Mouse (Mus musculus): ENCODE measurements around the gene Olfr374. TPM values are rescaled to one million over a fixed set of nuclear protein-coding genes. Genes with fewer than 3 reads are reported as not detected.
"Not testable (repeated sequence)": the region's sequence is repeated elsewhere in the genome, so short reads cannot be mapped to it uniquely, and the experiment has no call there.

Gene Olfr374
- polyA plus RNA-seq, 1 experiment from 2014 or later: not detected

DNA sequence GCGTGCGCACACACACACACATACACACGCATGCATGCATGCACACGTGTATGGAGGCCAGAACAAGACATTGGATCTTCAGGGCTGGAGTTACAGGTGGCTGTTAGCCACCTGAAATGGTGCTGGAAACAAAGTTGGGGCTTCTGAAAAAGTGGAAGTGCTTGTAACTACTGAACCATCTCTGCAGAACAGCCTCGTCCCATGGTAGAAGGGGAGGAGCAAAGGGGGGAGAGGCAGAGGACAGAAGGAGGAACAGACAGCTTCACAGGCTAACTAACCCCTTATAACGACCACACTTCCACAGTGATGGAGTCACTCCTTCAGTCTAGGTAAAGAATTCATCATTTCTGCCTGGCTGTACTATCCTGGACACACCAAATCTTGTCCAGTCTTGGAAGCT is 4.0 kb downstream of the Olfr374 start:
- Histone ChIP-seq H3K27ac (ENCODE audit: low read depth, low read length) (no peak overlapping the region), H3K27me3 (ENCODE audit: control insufficient read depth, insufficient read depth, low read length) (no peaks in the 10 kb centered on the region), H3K4me3 (ENCODE audit: low read depth, low read length) (no peak overlapping the region), H3K9me3 (ENCODE audit: control insufficient read depth, low read length) (no peaks in the 10 kb centered on the region), H3K36me3 (ENCODE audit: control insufficient read depth, insufficient read depth, low read length) (no peaks in the 10 kb centered on the region), H3K4me1 (ENCODE audit: control insufficient read depth, insufficient read depth, low read length) (no peaks in the 10 kb centered on the region), H3K9ac (ENCODE audit: low read length) (no peak overlapping the region), H3K4me2 (no peak overlapping the region)
- ATAC-seq (ENCODE audit: low FRiP score) (no peak), DNase-seq (ENCODE audit: low spot score, missing footprints) (no peak)
- 77% methylated on average over 6 of the region's 6 CpGs for WGBS

DNA sequence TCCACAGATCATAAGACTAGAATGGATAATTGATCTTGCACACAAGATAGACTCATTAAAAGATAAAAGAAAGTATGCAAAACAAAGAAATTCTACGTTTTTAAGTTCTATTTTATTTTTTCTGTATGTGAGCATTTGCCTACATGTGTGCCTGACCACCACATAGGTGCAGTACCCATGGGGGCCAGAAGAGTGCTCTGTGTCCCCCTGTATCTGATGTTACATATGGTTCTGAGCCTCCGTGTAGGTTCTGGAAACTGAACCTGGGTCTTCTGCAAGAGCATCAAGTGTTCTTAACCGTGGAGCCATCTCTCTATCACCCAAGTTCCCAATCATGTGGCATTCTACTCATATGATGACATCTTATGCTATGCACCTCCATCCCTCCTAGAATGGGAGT is 5.6 kb downstream of the Olfr374 start:
- WGBS: 77% methylated on average over 3 of the region's 3 CpGs
- DNase-seq (ENCODE audit: low spot score, missing footprints): no peak
- ATAC-seq (ENCODE audit: low FRiP score): no peak
- Histone ChIP-seq H3K9ac (ENCODE audit: low read length) (no peak overlapping the region), H3K4me1 (ENCODE audit: control insufficient read depth, insufficient read depth, low read length) (no peaks in the 10 kb centered on the region), H3K27ac (ENCODE audit: low read depth, low read length) (no peak overlapping the region), H3K9me3 (ENCODE audit: control insufficient read depth, low read length) (no peaks in the 10 kb centered on the region), H3K4me3 (ENCODE audit: low read depth, low read length) (no peak overlapping the region), H3K27me3 (ENCODE audit: control insufficient read depth, insufficient read depth, low read length) (no peaks in the 10 kb centered on the region), H3K4me2 (no peak overlapping the region), H3K36me3 (ENCODE audit: control insufficient read depth, insufficient read depth, low read length) (no peaks in the 10 kb centered on the region)

DNA sequence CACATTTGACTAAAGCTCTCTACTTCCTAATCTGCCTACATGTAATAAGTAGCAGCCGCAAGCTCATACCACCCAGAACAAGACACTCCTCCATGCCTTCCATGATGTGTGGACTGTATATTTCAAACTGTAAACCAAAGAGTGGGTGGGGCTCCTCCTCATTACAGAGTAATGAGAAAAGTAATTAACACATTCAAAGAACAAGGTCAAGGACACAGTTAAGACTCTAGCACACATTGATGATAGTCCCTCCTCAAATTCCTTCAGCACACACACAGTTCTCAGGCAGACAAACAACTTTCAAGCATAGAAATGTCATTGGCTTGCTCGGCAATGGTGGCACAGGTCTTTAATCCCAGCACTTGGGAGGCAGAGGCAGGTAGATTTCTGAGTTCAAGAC is 8.4 kb downstream of the Olfr374 start:
- no peaks in the 10 kb centered on the region for H3K36me3 ChIP-seq (ENCODE audit: control insufficient read depth, insufficient read depth, low read length)
- H3K4me1 ChIP-seq (ENCODE audit: control insufficient read depth, insufficient read depth, low read length): no peaks in the 10 kb centered on the region
- ATAC-seq (ENCODE audit: low FRiP score) (no peak), DNase-seq (ENCODE audit: low spot score, missing footprints) (no peak)
- H3K4me3 ChIP-seq (ENCODE audit: low read depth, low read length): no peak overlapping the region
- H3K27me3 ChIP-seq (ENCODE audit: control insufficient read depth, insufficient read depth, low read length): no peaks in the 10 kb centered on the region
- H3K4me2 ChIP-seq: no peak overlapping the region
- H3K9ac ChIP-seq (ENCODE audit: low read length): no peak overlapping the region
- no peak overlapping the region for H3K27ac ChIP-seq (ENCODE audit: low read depth, low read length)
- H3K9me3 ChIP-seq (ENCODE audit: control insufficient read depth, low read length): no peaks in the 10 kb centered on the region
- WGBS: 87% methylated on average over 2 of the region's 2 CpGs

DNA sequence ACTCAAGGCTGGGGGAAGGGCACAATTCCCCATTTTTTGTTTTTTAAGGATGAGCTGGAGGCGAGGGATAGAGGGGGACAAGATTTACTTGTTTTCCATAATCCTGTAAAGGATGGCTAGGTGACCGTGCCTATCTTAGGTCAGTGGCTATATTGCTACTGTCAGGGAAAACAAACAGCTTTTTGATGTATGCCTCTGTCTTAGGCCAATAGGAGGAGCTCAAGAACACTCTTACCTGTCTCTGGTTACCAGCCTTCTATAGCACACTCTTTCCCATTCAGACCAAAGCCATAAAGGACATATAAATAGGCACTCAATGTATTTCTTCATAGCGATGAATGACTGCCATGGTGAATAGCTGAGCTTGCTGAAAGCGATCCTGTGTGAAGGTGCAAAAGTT is 11.8 kb downstream of the Olfr374 start:
- DNase-seq (ENCODE audit: low spot score, missing footprints): no peak
- Histone ChIP-seq H3K27me3 (ENCODE audit: control insufficient read depth, insufficient read depth, low read length) (no peaks in the 10 kb centered on the region), H3K9me3 (ENCODE audit: control insufficient read depth, low read length) (no peaks in the 10 kb centered on the region), H3K36me3 (ENCODE audit: control insufficient read depth, insufficient read depth, low read length) (no peaks in the 10 kb centered on the region), H3K4me1 (ENCODE audit: control insufficient read depth, insufficient read depth, low read length) (no peaks in the 10 kb centered on the region), H3K9ac (ENCODE audit: low read length) (no peak overlapping the region), H3K27ac (ENCODE audit: low read depth, low read length) (no peak overlapping the region), H3K4me2 (no peak overlapping the region), H3K4me3 (ENCODE audit: low read depth, low read length) (no peak overlapping the region)
- whole genome bisulfite sequencing: 49% methylated on average over 4 of the region's 4 CpGs
- no peak for ATAC-seq (ENCODE audit: low FRiP score)

DNA sequence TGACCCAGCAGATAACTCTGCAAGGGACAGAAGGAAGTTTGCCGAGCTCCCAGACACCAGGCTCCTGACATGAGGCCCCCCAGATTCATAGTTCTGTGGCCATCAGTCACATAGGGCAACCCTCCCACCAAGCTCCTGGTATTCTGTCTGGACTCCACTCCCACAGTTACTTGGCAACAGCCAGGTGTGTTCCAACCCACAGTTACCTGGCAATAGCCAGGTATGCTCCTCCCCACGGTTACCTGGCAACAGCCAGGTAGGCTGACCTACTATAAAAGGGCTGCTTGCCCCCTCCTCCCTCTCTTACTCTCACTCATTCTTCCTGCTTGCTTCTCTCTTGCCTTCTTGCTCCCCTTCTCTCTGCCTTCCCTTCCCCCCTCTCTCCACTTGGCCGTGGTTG is 14.6 kb downstream of the Olfr374 start:
- H3K27ac ChIP-seq (ENCODE audit: low read depth, low read length); H3K36me3 ChIP-seq (ENCODE audit: control insufficient read depth, insufficient read depth, low read length); DNase-seq (ENCODE audit: low spot score, missing footprints); H3K27me3 ChIP-seq (ENCODE audit: control insufficient read depth, insufficient read depth, low read length); ATAC-seq (ENCODE audit: low FRiP score); H3K9me3 ChIP-seq (ENCODE audit: control insufficient read depth, low read length); H3K4me3 ChIP-seq (ENCODE audit: low read depth, low read length); H3K9ac ChIP-seq (ENCODE audit: low read length); H3K4me2 ChIP-seq; H3K4me1 ChIP-seq (ENCODE audit: control insufficient read depth, insufficient read depth, low read length): not testable (repeated sequence)
- 49% methylated on average over 3 of the region's 3 CpGs for WGBS

DNA sequence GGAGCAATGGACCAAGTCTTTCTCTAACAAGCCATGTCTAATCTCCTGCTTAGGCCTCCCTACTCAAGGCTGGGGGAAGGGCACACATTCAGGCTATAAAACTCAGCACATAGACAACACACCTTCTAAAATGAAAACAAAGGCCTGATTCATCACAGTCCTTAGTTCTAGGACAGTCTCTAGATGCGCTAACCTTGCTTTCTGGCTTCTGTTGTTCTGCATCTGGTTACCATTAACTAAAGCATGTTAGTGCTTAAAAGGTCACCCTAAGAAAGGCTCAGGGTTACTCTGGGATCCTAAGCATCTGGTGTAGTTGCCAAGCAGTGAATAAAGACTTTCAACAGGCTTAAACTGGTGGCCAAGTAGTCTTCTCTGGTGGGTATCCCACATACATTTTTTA is 15.2 kb downstream of the Olfr374 start:
- no peak for DNase-seq (ENCODE audit: low spot score, missing footprints)
- no peak overlapping the region for H3K4me3 ChIP-seq (ENCODE audit: low read depth, low read length)
- no peaks in the 10 kb centered on the region for H3K27me3 ChIP-seq (ENCODE audit: control insufficient read depth, insufficient read depth, low read length)
- H3K36me3 ChIP-seq (ENCODE audit: control insufficient read depth, insufficient read depth, low read length): no peaks in the 10 kb centered on the region
- no peak for ATAC-seq (ENCODE audit: low FRiP score)
- WGBS: 46% methylated on average over 1 of the region's 1 CpGs
- H3K9ac ChIP-seq (ENCODE audit: low read length): no peak overlapping the region
- no peaks in the 10 kb centered on the region for H3K9me3 ChIP-seq (ENCODE audit: control insufficient read depth, low read length)
- H3K4me2 ChIP-seq: no peak overlapping the region
- H3K4me1 ChIP-seq (ENCODE audit: control insufficient read depth, insufficient read depth, low read length): no peaks in the 10 kb centered on the region
- H3K27ac ChIP-seq (ENCODE audit: low read depth, low read length): no peak overlapping the region

DNA sequence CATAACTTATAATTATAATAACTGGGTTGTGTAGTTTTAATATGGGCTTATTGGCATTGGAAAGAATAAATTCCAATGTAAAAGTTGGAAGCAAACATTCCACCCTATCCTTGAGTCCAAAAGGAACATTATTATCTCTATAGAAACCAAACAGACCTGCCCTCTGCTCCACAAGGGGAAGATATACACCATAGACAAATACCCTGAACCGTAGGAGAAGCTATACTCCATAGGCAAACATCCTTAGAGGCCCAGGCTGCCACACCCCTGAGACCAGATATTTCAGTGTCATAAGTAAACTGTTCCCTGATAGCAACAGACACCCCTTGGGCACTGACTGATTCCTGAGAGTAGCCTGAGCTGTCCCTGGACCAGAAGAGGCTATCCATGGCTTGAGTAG is 21.0 kb downstream of the Olfr374 start:
- H3K9me3 ChIP-seq (ENCODE audit: control insufficient read depth, low read length): no peaks in the 10 kb centered on the region
- DNase-seq (ENCODE audit: low spot score, missing footprints) (no peak), ATAC-seq (ENCODE audit: low FRiP score) (no peak)
- no peaks in the 10 kb centered on the region for H3K27me3 ChIP-seq (ENCODE audit: control insufficient read depth, insufficient read depth, low read length)
- H3K4me3 ChIP-seq (ENCODE audit: low read depth, low read length): no peak overlapping the region
- H3K9ac ChIP-seq (ENCODE audit: low read length): no peak overlapping the region
- H3K27ac ChIP-seq (ENCODE audit: low read depth, low read length): no peak overlapping the region
- H3K36me3 ChIP-seq (ENCODE audit: control insufficient read depth, insufficient read depth, low read length): no peaks in the 10 kb centered on the region
- H3K4me1 ChIP-seq (ENCODE audit: control insufficient read depth, insufficient read depth, low read length): no peaks in the 10 kb centered on the region
- H3K4me2 ChIP-seq: no peak overlapping the region
- 81% methylated on average over 1 of the region's 1 CpGs for WGBS

DNA sequence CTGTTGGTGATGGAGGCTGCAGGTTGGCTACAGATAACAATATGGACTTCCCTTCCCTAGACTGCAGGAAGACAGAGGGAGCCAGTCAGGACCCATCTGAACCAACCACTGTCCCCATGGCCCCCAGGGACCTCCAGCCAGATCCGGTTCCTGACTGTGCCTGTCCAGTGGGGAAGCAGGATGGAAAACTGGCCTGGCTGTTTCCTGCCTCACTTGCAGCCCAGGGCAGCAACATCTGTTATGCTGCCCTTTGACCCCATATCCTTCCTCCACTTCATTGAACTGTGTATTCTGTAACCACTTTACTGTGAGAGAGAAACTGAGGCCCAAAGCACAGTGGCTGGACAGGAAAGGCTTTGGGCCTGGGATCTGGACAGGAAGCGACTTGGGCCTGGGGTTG is 24.4 kb downstream of the Olfr374 start:
- Histone ChIP-seq H3K27ac (ENCODE audit: low read depth, low read length) (no peak overlapping the region), H3K4me3 (ENCODE audit: low read depth, low read length) (no peak overlapping the region), H3K27me3 (ENCODE audit: control insufficient read depth, insufficient read depth, low read length) (no peaks in the 10 kb centered on the region), H3K9ac (ENCODE audit: low read length) (no peak overlapping the region), H3K36me3 (ENCODE audit: control insufficient read depth, insufficient read depth, low read length) (no peaks in the 10 kb centered on the region), H3K4me2 (no peak overlapping the region), H3K4me1 (ENCODE audit: control insufficient read depth, insufficient read depth, low read length) (no peaks in the 10 kb centered on the region), H3K9me3 (ENCODE audit: control insufficient read depth, low read length) (no peaks in the 10 kb centered on the region)
- no peak for DNase-seq (ENCODE audit: low spot score, missing footprints)
- WGBS: 71% methylated on average over 2 of the region's 2 CpGs
- ATAC-seq (ENCODE audit: low FRiP score): no peak

DNA sequence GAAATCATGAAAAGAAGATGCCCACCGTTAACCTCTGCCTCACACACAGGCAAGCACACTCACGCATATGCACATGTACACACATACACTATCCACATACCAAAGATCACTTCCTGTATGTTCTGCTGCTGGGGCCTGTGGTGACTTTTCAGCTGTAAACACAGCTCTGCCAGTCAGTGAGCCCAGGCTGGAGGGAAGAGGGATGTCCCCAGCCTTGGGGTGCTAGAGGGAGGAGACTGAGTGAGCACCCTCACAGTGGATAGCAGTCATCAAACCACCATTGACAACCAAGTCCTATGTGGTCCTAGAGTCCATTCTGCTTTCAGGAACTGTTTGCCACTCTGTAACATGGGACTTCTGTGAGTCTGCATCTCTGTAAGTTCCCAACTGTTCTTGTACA is 25.1 kb downstream of the Olfr374 start:
- ATAC-seq (ENCODE audit: low FRiP score): no peak
- 90% methylated on average over 2 of the region's 2 CpGs for WGBS
- Histone ChIP-seq H3K4me2 (no peak overlapping the region), H3K36me3 (ENCODE audit: control insufficient read depth, insufficient read depth, low read length) (no peaks in the 10 kb centered on the region), H3K27ac (ENCODE audit: low read depth, low read length) (no peak overlapping the region), H3K4me3 (ENCODE audit: low read depth, low read length) (no peak overlapping the region), H3K9me3 (ENCODE audit: control insufficient read depth, low read length) (no peaks in the 10 kb centered on the region), H3K4me1 (ENCODE audit: control insufficient read depth, insufficient read depth, low read length) (peaks cover under 1% of the 10 kb centered on the region; the same call in 1 of the 2 replicates), H3K27me3 (ENCODE audit: control insufficient read depth, insufficient read depth, low read length) (no peaks in the 10 kb centered on the region), H3K9ac (ENCODE audit: low read length) (no peak overlapping the region)
- DNase-seq (ENCODE audit: low spot score, missing footprints): no peak

DNA sequence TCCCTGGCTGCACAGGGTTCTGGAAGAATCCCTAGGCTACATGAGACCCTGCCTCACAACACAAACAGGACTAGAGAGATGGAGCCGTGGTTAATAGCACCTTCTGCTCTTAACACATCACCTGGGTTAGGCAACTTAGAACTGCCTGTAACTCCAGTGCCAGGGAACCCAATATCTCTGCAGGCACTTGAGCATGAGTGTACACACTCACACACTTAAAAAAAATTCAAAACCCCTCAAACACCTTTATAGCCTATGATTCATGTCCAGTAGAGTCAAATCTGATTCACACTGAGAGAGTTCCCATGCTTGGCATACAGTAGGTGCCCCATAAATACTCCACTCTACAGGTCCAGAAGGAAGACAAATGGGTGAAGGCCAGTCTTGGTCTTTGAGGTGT is 25.6 kb downstream of the Olfr374 start:
- no peaks in the 10 kb centered on the region for H3K9me3 ChIP-seq (ENCODE audit: control insufficient read depth, low read length)
- no peaks in the 10 kb centered on the region for H3K36me3 ChIP-seq (ENCODE audit: control insufficient read depth, insufficient read depth, low read length)
- peaks cover 6% of the 10 kb centered on the region for H3K4me1 ChIP-seq (ENCODE audit: control insufficient read depth, insufficient read depth, low read length)
- 93% methylated on average over 1 of the region's 1 CpGs for WGBS
- H3K4me2 ChIP-seq: no peak overlapping the region
- no peaks in the 10 kb centered on the region for H3K27me3 ChIP-seq (ENCODE audit: control insufficient read depth, insufficient read depth, low read length)
- no peak overlapping the region for H3K9ac ChIP-seq (ENCODE audit: low read length)
- H3K4me3 ChIP-seq (ENCODE audit: low read depth, low read length): no peak overlapping the region
- no peak overlapping the region for H3K27ac ChIP-seq (ENCODE audit: low read depth, low read length)
- ATAC-seq (ENCODE audit: low FRiP score) (no peak), DNase-seq (ENCODE audit: low spot score, missing footprints) (no peak)

Data from midbrain, embryonic 11.5 days (tissue).